Comparison of ENCODE assay signal across 9 mouse cellular contexts in genomic region chr9:120171295-120171694, GRCm38 (mm10). TPM values are rescaled to one million over a fixed set of nuclear protein-coding genes. Genes with fewer than 3 reads are reported as not detected.
DNase-seq lines count a peak whose midpoint lies in the region.
"Had no signal": no experiment of that assay in that cellular context is flagged by ENCODE, and none has a peak within 500 bp of the region (broad histone marks: within the 10 kb centered on the region; RNA-seq: fewer than 3 reads in every experiment).

No protein-coding gene starts in this region.

- no peaks in the 10 kb centered on the region for H3K36me3 ChIP-seq in limb, embryonic 10.5 days
- H3K36me3 ChIP-seq: midbrain, embryonic 12.5 days had no signal

- H3K27me3 ChIP-seq in limb, embryonic 10.5 days (ENCODE audit: low read depth, poor library complexity, severe bottlenecking) = peaks cover 10% of the 10 kb centered on the region; the same call in 1 of the 2 replicates
- H3K27me3 ChIP-seq: midbrain, embryonic 12.5 days had no signal

- H3K9me3 ChIP-seq in limb, embryonic 10.5 days (replicated peaks) = peaks cover 2% of the 10 kb centered on the region; the same call in 1 of the 2 replicates

- H3K4me1 ChIP-seq in limb, embryonic 10.5 days = 0 out of 2 replicates have a peak, but pooled peaks cover 5% of the 10 kb centered on the region
- H3K4me1 ChIP-seq: midbrain, embryonic 12.5 days had no signal

- DNase-seq in left cerebral cortex, adult 18-20 months (ENCODE audit: low spot score in 2 of 2) = peak; percentile 65 to 76
- no peak for DNase-seq in left cerebral cortex, adult 11 months (ENCODE audit: low spot score)
- peak; percentile 63 for DNase-seq in NIH3T3 (ENCODE audit: low read depth)
- DNase-seq in cerebellum, postnatal 25 days = peak; percentile 67 to 78
- DNase-seq in heart, postnatal 36 days = peak; percentile 41 to 65
- DNase-seq in limb, embryonic 10.5 days (ENCODE audit: low spot score) = peak; percentile 55
- DNase-seq in retina, embryonic 14.5 days (ENCODE audit: low spot score) = peak; percentile 80
- peak; percentile 73 for DNase-seq in urinary bladder, postnatal 14 days (ENCODE audit: low spot score)

- 45% methylated on average over 5 of the region's 5 CpGs for WGBS in limb, embryonic 10.5 days

- intact Hi-C loops in heart, postnatal 36 days (cut with DNase I) = loop anchor here (1.0 to 2.0 kb wide), 2 partner anchors 31 to 60 kb away; partner anchors contain the start of gene Slc25a38

- no peak overlapping the region for H3K4me3 ChIP-seq in limb, embryonic 10.5 days
- H3K4me3 ChIP-seq: midbrain, embryonic 12.5 days had no signal

- no peak overlapping the region for H3K27ac ChIP-seq in limb, embryonic 10.5 days
- H3K27ac ChIP-seq: midbrain, embryonic 12.5 days had no signal

RNA-seq across cellular contexts. Expression of gene Mobp, which starts 21.8 kb away (rescaled TPM):
- total RNA-seq in left cerebral cortex, adult 18-20 months (2021) = 100 to 1,000 TPM; 189 to 204 TPM
- total RNA-seq in heart, postnatal 36 days (2021) = not detected
- not detected in 2 replicates for polyA plus RNA-seq in limb, embryonic 10.5 days (2016; fragmentation: Nextera tagmentation; extraction: Ambion mirVana)

RNA-seq across cellular contexts. Expression of gene Rpsa, which starts 43.8 kb away (rescaled TPM):
- total RNA-seq in left cerebral cortex, adult 18-20 months (2021) = 100 to 1,000 TPM; 449 to 459 TPM
- total RNA-seq in heart, postnatal 36 days (2021) = 100 to 1,000 TPM; 494 to 510 TPM
- 1,497 and 1,677 TPM in 2 replicates for polyA plus RNA-seq in limb, embryonic 10.5 days (2016; fragmentation: Nextera tagmentation; extraction: Ambion mirVana)

Comparison
In these comparisons a context has a peak if more than half of its experiments do, and no peak if none do; other contexts are left out.
1. RNA of gene Mobp, which starts 21.8 kb away (total RNA-seq): 189 to 204 TPM in left cerebral cortex, adult 18-20 months; not detected in heart, postnatal 36 days; every median in the first group is over 100 times any median in the second.